Mouse (Mus musculus): ENCODE results near the gene Slc26a8.

Gene Slc26a8

DNA sequence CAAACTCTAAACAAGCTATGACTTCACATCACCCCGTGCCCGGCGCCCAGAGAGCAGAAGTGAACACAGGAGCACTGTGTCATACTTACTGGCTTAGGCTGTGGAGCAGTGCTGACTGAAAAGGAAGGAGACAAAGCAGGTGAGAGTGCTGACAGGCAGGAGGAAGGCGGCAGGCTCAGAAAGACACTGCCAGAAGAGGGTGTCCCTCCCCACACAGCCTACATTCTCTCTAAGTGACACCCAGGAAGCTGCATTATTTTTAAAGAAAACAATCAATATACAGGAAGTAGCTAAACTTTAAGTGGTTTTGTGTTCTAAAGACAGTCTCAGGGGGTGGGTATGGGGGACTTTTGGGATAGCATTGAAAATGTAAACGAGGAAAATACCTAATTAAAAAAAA lies 89.3 kb downstream of the Slc26a8 start:
- no peak for DNase-seq (ENCODE audit: extremely low read depth, insufficient read length, low spot score)

DNA sequence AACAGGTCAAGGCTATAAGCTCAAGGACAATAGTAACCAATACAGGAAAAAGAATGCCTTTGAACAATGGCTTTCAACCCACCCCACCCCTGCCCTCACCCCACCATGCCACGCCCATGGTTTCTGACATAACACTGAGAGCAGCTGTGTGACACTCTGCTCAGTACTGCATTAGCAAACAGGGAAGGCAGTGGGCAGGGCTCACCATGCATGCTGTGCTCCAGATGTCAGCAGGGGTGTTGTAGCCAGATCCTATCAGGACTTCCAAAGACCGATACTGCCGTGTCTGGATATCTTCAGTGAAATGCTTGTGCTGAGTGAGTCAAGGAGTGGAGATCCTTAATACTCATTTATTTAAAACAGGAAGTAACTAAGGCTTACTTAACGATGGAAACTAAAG lies 96.1 kb downstream of the Slc26a8 start:
- DNase-seq (ENCODE audit: extremely low read depth, insufficient read length, low spot score), result no peak

DNA sequence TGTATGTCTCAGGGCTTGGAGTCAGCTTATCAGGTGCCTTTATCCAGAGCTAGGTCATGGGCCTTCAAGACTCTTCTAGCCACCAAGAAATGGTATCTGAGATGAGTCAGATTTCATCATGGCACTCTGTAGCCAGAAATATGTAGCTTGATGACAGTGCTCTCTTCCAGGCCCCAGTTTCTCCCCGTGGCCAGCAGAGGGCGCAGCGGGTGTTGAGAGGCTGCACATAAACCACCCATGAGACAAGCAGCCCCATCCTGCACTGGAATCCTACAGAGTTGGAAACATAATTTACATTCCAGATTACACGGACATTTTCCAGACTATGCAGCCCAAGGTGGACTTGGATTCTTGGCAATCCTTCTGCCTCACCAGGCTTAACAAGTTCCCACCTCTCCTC lies 97.0 kb downstream of the Slc26a8 start:
- peak; percentile 58 for DNase-seq (ENCODE audit: extremely low read depth, insufficient read length, low spot score)

DNA sequence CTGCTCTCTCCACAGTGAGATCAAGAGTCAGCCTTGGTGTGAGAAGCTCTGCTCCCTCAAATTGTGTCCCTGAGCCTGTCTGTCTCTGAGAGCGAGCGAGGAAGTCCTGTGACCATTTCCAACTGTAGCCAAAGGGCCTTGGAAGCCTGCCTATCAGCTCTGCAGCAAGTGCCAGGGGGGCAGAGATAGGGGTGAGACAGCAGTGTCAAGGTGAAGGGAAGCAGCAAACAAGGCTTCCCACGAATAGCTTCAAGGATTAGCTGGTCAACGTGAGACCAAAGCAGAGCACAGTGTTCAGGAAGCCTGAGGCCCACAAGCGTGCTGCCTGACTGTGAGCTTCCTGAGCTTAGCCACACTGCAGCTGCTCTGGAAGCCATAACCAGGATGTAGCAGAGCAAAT lies 98.6 kb downstream of the Slc26a8 start:
- DNase-seq (ENCODE audit: extremely low read depth, insufficient read length, low spot score), result no peak

DNA sequence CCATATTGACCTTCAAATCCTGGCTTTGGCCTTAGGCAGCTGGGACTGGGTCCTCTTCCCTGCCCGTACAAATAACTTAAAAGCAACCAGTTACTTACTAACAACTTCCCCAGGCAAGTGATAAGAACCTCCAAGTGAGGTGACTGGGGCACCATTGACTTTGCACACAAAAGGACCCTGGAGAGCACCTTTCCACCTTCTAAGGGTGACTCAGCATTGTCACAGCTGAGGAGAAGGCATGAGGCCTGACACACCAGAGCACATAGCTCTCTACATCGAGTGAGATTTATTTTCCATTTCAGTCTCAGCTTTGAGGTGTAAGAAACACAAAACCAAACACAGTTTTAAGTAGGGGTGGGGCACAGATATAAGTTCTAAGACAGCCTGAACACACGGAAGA lies 99.4 kb downstream of the Slc26a8 start:
- no peak for DNase-seq (ENCODE audit: extremely low read depth, insufficient read length, low spot score)

DNA sequence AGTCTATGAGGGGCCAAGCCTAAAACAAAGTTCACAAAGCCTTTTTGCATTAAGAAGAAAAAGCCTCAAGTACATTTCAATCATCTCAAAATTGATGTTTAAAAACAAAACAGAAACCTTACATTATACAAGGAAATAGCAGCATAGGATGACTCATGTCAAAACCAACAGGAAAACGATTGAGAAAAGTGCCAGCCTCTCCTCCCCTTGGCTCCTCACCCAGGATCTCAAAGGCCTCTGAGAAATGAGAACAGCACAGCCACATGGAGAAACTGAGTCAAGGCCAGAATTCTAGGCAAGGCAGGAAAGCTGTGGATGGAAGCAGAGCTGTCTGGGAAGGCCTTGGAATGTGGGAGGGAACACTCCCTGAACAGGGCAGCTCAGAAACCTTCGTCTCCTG lies 101.4 kb downstream of the Slc26a8 start:
- no peak for DNase-seq (ENCODE audit: extremely low read depth, insufficient read length, low spot score)

Measured in 3134 (cell line).